Mouse (Mus musculus): ENCODE results near the gene Nfkbil1.
A peak's percentile ranks its signal among the peaks of the same experiment; 100 is the strongest.

Gene Nfkbil1

DNA sequence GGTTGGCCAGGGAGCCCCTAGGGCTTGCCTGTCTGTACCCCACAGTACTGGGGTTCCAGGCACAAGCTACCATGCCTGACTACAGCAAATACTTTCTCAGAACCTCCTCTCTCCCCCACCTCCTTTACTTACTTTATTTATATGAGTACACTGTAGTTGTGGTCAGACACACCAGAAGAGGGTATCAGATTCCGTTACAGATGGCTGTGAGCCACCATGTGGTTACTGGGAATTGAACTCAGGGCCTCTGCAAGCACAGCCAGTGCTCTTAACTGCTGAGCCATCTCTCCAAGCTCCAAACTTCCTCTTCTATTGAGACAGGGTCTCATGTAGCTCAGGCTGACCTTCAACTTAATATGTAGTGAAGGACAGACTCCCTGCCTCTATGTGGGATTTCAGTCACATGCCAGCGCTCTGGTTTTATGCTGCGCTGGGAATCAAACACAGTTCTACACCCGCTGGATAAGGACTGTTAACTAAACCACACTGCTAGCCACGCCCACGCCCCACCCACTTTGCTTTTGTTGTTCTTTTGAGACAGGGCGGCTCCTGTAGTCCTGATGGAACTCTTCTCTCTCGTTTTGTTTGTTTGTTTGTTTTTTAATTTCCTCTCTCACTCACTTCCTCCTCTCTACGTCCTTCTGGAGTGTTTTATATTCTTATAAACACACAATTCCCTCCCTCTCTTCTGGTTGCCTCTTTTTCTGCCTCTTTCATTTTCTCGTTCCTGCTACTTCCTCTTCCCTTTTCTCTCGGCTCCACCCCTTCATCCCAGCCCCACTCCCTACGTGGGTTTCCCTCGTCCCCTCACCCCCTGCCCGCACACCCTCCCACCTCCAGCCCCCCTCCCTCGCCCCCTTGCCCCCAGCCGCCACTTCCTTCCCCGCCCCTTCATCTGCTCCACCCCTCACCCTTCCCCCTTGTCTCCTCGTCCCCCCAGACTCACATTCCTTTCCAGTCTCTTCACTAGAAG lies 49.7 kb downstream of the Nfkbil1 start:
- DNase-seq (ENCODE audit: low read depth, low spot score): peak; percentile 47

DNA sequence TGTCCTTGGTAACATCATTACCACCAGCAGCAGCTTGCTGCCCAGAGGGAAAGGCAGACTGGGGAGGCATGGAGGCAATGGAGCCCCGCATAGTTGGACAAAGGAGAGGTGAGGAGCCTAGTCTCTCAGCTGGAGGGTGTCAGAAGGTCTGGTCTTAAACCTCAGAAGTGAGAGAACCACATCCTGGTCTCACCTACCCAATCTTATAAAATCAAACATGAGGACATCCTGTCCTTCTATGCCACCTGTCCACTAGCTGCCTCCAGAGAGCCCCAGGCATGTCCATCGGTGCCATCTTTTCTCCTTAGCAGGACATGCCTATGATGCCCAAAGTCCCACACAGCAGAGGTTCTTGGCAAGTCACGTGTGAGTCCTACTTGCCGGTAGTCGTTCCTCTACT lies 55.5 kb downstream of the Nfkbil1 start:
- DNase-seq (ENCODE audit: low read depth, low spot score): no peak

DNA sequence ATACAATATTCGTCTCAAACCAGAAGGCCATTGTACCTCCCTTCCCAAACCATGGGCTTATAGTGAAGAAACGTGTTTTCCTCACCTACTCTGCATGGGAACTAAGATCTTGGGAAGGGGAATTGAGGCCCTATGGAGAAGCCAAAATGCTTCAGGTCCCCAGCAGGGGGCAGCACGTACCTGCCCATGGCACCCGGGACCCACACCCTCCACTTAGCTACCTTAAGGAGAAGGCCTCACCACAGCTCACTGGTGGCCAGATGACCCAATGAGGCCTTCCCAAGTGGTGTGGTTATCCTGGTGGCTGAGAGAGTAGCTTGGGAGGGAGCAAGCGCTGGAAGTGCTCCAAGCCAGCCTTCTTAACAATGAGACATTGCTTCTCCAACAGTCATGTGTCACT lies 57.1 kb downstream of the Nfkbil1 start:
- peak; percentile 78 for DNase-seq (ENCODE audit: low read depth, low spot score)

DNA sequence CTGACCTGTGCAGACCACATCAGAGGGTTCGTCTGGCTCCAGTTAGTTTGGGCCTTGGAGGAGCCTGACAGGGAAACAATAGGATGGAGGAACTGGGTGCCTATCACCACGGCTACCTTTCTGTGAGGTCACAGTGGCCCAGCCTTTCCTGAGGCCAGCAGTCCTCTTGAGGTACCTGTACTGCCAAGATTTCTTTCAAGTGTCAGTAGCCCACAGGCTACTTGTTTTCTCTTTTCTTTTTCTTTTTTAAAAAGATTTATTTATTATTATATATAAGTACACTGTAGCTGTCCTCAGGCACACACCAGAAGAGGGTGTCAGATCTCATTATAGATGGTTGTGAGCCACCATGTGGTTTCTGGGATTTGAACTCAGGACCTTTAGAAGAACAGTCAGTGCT lies 59.6 kb downstream of the Nfkbil1 start, which contains the start of gene Aif1:
Gene Aif1 (minus strand): TSS at position 101 of the 400 bp plus-strand sequence.
- DNase-seq (ENCODE audit: low read depth, low spot score): no peak

DNA sequence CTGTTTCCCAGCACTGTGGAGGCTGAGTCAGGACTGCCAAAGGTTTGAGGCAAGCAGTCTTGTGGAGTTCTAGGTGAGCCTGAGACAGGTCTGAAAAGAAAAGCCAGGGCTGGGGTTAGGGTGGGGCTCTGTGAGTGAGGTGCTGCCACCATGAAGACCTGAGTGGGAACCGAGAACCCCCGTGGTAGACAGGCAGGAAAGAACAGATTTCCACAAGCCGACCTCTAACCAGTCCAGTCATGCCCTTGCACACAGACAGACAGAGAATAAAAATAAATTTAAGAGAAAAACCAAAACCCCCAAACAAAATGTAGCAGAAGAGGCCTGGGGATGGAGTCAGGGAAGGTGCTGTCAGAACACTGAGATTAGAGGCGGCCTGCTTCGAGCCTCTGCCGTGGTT lies 60.2 kb downstream of the Nfkbil1 start:
- DNase-seq (ENCODE audit: low read depth, low spot score): no peak

DNA sequence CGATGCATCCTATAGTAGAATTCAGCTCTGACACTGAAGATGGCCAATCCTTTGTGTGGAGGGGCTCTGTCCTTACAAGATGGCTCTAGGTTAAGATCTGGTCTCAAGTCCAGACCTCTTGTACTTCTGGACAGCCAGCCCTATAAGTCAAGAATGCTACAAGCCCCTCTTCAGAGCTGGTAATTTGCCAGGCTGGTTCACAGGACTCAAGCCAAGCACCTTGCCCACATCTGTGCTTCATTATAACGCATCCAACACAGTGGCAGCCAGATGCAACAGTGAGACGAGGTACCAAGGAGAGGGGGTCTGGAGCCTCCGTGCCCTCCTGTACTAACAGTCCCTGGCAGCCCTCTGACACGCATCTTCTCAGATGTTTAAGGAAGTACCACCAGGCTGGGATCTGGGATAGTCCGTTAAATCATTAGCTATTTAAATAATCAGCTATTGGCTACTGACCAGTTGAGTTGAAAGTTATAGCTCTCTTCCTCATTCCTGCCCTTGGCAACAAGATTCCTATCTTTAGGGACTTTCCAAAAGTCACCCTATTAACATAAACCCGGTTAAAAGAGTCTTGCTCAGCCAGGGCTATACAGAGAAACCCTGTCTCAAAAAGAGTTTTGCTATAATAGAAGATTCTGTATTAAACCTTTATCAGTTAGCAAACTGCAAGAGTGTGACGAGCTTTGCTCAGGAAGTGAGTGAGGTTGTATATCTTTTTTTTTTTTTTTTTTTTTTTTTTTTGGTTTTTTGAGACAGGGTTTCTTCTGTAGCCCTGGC lies 61.2 kb downstream of the Nfkbil1 start:
- no peak for DNase-seq (ENCODE audit: low read depth, low spot score)

DNA sequence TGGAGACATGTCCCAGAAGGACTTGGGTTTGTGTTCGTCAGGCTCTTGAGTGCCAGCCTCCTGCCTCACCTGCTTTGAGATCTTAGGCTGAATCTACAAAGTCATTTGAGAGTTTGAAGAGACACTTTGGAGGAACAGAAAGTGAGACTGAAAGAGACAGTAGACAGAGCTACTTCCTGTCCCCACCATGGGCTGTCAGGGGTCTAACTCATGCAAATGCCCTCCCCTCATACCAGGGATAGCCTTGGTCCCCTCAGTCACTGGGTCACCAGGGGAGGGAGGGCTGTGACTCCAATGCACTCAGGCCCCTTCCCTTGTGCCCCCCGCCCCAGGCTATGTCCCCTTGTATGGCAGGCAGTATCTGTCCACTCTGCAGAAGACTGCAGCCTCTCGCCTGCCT lies 62.3 kb downstream of the Nfkbil1 start:
- DNase-seq (ENCODE audit: low read depth, low spot score): no peak

DNA sequence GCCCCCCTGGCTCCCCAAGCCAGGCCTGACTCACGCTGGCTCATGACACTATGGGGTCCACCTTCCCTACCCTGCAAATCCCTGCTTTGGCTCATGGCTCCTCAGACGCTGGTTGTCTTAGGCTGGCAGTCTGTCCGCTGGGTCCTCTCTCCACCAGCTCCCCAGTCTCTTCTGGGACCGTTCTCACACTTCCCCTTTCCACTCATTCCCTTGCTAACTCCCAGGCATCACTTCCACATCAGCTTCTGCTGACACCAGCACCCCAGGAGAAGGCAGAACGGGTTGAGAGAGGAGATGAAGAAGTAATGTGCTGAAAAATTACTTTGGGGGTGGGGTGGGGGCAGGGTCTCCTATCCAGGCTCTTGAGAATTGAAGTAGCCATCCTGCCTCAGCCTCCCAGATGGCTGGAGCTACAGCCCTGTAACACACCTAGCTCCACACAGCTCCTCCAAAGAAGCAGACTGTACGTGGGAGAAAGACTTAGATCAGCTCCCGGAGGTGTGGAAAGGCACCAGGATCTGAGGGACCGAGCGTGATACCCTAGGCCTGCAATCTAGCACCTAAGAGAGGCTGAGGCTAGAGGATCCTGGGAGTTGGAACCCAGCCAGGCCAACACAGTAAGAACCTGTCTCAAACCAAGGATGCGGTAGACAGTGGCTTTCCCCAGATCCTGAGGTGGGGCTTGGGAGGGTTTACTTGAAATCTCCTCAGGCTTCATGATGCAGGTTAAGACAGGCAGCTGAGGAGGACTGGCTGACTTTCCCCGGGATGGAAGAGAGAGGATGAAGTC lies 63.0 kb downstream of the Nfkbil1 start:
- no peak for DNase-seq (ENCODE audit: low read depth, low spot score)
